Comparison of ENCODE assay signal across 25 mouse cellular contexts in the genomic region with DNA sequence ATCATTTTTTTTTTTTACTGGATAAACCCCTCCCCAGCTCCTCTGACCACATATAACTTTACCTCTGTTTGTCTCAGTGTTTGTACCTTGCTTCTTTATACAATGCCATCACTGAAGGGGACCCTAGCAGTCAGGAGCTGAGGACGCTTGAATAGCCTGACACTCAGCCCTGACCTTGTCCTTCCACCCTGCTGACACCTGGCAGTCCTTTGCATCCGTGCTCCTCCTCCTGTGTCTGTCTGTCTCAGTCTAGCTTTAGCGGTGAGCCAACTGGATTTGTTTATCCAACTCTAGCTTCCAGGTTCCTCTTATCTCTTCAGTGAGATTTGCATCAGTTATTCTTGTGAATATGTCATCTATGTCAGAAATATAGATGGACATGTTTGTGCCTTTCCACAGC.
DNase-seq lines count a peak whose midpoint lies in the region; ATAC-seq and TF ChIP-seq lines count a peak whose summit lies in the region.
"Had no signal": no experiment of that assay in that cellular context is flagged by ENCODE, and none has a peak within 500 bp of the region (broad histone marks: within the 10 kb centered on the region; RNA-seq: fewer than 3 reads in every experiment).

No protein-coding gene starts in this region.

- H3K9ac ChIP-seq in liver, adult 2 months (ENCODE audit: low read depth, low read length): no peak overlapping the region
- H3K9ac ChIP-seq in liver, embryonic 12.5 days: no peak overlapping the region
- H3K9ac ChIP-seq: embryonic facial prominence, embryonic 13.5 days; embryonic facial prominence, embryonic 15.5 days; forebrain, embryonic 12.5 days had no signal

- no peak for TF ChIP-seq POLR2A in liver, adult 2 months (IDR thresholded peaks at IDR 0.05; ENCODE audit: extremely low read depth, insufficient read depth, low read length)

- intact Hi-C loops in heart, postnatal 14 days (cut with DNase I): no loop called here

- peak; percentile 83 for DNase-seq in heart, adult 11 months
- no peak for DNase-seq in heart, postnatal 14 days
- peak; percentile 72 for DNase-seq in liver, adult 2 months (ENCODE audit: extremely low read depth, low read depth, low spot score)
- no peak for DNase-seq in adrenal gland, adult 18-20 months (ENCODE audit: low spot score in 2 of 2)
- DNase-seq: adrenal gland, adult 2 months; adrenal gland, postnatal 10 days; adrenal gland, postnatal 25 days; cerebellum, adult 11 months; cerebellum, adult 18-20 months; cerebellum, adult 8-10 months; cerebellum, adult 9-11 months; cerebellum, postnatal 14 days; cerebellum, postnatal 36 days; embryo, embryonic 11 days had no signal

- ATAC-seq in liver, embryonic 12.5 days: no peak
- ATAC-seq: activated CD4-positive, CD25-positive, alpha-beta regulatory T cell, adult 4 months; forebrain, embryonic 14.5 days; forebrain, embryonic 16.5 days; Patski had no signal

- no peaks in the 10 kb centered on the region for H3K9me3 ChIP-seq in liver, embryonic 12.5 days (replicated peaks)
- H3K9me3 ChIP-seq: embryonic facial prominence, embryonic 13.5 days; embryonic facial prominence, embryonic 15.5 days; forebrain, embryonic 10.5 days; forebrain, embryonic 12.5 days; G1E had no signal

- peaks cover 6% of the 10 kb centered on the region; the same call in 1 of the 2 replicates for H3K4me1 ChIP-seq in liver, adult 2 months (ENCODE audit: control insufficient read depth, insufficient read depth, low read length)
- H3K4me1 ChIP-seq in liver, embryonic 12.5 days: no peaks in the 10 kb centered on the region
- H3K4me1 ChIP-seq: embryonic facial prominence, embryonic 15.5 days; forebrain, embryonic 12.5 days had no signal

- no peak for TF ChIP-seq CTCF in liver, adult 2 months (IDR thresholded peaks at IDR 0.05; ENCODE audit: low read depth, low read length)

- H3K4me2 ChIP-seq in liver, embryonic 12.5 days: no peak overlapping the region
- H3K4me2 ChIP-seq: embryonic facial prominence, embryonic 13.5 days; embryonic facial prominence, embryonic 15.5 days; forebrain, embryonic 12.5 days had no signal

- H3K79me2 ChIP-seq in liver, adult 2 months (ENCODE audit: control insufficient read depth, insufficient read depth, low read length): no peaks in the 10 kb centered on the region

- no peak overlapping the region for H3K4me3 ChIP-seq in liver, adult 2 months (ENCODE audit: insufficient read depth, low read depth, low read length)
- H3K4me3 ChIP-seq in liver, embryonic 12.5 days: no peak overlapping the region
- H3K4me3 ChIP-seq: embryonic facial prominence, embryonic 13.5 days; embryonic facial prominence, embryonic 15.5 days; erythroblast, embryonic 14.5 days; forebrain, embryonic 10.5 days; forebrain, embryonic 12.5 days had no signal

- no peaks in the 10 kb centered on the region for H3K36me3 ChIP-seq in liver, adult 2 months (ENCODE audit: control insufficient read depth, insufficient read depth, low read length)
- H3K36me3 ChIP-seq in liver, embryonic 12.5 days: no peaks in the 10 kb centered on the region
- H3K36me3 ChIP-seq: embryonic facial prominence, embryonic 13.5 days; embryonic facial prominence, embryonic 15.5 days; forebrain, embryonic 10.5 days; forebrain, embryonic 12.5 days; G1E had no signal

- WGBS in liver, adult 2 months: 22% methylated on average over 3 of the region's 3 CpGs
- 56% methylated on average over 3 of the region's 3 CpGs for WGBS in liver, embryonic 12.5 days (ENCODE audit: insufficient replicate concordance)

- no peak overlapping the region for H3K27ac ChIP-seq in liver, adult 2 months (replicated peaks; ENCODE audit: insufficient read depth, low read depth, low read length)
- no peak overlapping the region for H3K27ac ChIP-seq in liver, embryonic 12.5 days
- H3K27ac ChIP-seq: embryonic facial prominence, embryonic 13.5 days; embryonic facial prominence, embryonic 15.5 days; forebrain, embryonic 10.5 days; forebrain, embryonic 12.5 days had no signal

- H3K27me3 ChIP-seq in liver, adult 2 months (ENCODE audit: control insufficient read depth, insufficient read depth, low read length): no peaks in the 10 kb centered on the region
- H3K27me3 ChIP-seq in liver, embryonic 12.5 days (replicated peaks): no peaks in the 10 kb centered on the region
- H3K27me3 ChIP-seq: embryonic facial prominence, embryonic 13.5 days; embryonic facial prominence, embryonic 15.5 days; forebrain, embryonic 12.5 days; Patski had no signal

Comparison
In these comparisons a context has a peak if more than half of its experiments do, and no peak if none do; other contexts are left out.
1. DNase-seq: peak in heart, adult 11 months (single experiment) and liver, adult 2 months (single experiment); none in heart, postnatal 14 days (0 of 2) and adrenal gland, adult 18-20 months (0 of 2).